Mouse (Mus musculus): ENCODE data around the gene B4galnt2.

B4galnt2 gene

DNA sequence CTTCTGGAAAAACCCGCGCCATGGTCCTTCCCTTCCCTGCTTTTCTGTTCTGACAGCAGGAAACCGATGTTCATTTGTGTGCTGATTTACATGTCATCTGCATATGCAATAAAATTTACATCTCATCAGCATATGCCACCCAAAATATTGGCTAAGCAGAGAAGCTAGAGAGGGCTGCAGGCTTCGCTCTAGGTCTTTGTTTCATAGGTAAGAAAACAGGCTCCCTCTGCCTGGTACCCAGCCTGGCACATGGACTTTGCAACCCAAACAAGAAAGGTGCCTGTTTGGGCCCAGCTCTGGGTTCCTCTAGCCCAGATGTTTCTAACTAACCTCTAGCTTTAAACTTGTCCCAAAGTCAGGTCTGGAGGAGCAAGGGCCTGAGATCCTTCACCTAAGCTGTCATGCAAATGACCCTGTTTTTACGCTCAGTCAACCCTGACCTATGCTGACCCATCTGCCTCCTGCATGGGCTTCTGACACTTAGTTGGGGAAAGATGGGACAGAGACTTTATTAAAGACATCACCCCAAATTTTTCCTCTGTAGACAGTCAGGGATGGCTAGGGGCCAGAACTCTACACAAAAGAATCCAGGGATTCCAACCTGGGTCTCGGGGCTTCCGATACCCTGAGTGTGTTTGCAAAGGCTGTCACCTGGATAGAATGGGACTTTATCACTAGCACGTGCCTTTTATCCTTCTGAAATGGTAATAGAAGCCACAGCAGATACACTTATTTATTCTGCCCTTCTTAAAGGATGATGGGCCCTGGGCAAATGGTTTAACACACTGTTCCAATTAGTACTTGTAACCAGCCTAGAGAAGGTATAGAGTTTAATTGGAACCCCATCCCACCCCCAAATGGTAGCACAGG is 75.5 kb downstream of the B4galnt2 start:
- DNase-seq, result peak; percentile 36

GRCm38 (mm10) chr11:95838598-95838997 is 76.1 kb downstream of the B4galnt2 start:
- DNase-seq, result no peak

- DNase-seq, result no peak
These were observed 77.6 kb downstream of the B4galnt2 start, which contains the start of gene Gngt2 for GRCm38 (mm10) chr11:95837059-95837458. Gene Gngt2, plus strand, starts transcription at chr11:95837216.

DNA sequence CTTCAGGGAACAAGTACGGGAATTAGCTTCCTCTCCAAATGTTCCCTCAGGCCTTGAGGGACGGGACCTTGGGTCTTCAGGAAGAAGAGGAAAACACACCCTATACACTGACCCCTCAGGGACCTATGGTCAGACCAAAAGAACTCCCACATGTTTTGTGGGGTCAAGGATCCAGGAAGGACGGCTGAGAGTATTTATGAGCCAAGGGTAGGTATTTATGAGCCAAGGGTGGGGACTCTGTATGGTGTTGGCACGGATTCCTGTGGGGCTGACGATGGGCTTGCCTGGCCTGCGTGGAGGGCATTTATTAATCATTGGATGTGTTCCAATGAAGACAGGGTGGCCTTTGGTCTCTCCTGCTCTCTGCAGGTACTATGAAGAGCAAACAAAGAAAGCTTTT is 78.3 kb downstream of the B4galnt2 start:
- no peak for DNase-seq

GRCm38 (mm10) chr11:95835832-95836231 is 78.9 kb downstream of the B4galnt2 start:
- DNase-seq, result no peak

- peak; percentile 75 for DNase-seq
These were observed 79.7 kb downstream of the B4galnt2 start for GRCm38 (mm10) chr11:95834742-95835710.

GRCm38 (mm10) chr11:95834143-95834667 is 80.5 kb downstream of the B4galnt2 start:
- DNase-seq, result peak; percentile 94

DNA sequence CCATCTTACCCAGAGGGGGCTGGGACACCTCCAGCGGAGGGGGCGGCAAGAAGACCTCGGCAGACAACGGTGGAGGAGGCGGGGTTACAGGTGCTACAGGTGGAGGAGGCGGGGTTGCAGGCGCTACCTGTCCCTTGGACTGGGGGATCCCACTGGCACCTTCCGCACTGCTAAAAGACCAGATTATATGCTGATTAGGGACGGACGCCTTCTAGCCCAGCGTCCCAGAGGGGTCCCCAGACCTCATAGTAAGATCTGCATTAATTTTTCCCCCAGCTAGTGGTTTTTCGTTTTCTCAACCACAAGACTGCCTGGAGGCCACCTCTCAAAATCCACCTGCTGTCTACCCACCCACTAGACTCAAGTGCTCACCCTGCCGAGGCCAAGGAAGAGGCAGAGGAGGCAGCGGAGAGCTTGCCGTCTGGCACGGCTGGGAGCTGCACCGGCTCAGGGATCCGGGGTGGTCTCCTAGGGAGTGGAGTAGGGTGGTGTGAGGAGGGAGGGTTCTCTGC is 81.0 kb downstream of the B4galnt2 start:
- peak; percentile 64 for DNase-seq

- peak; percentile 72 for DNase-seq
These were observed 81.6 kb downstream of the B4galnt2 start for GRCm38 (mm10) chr11:95833006-95833570.

DNA sequence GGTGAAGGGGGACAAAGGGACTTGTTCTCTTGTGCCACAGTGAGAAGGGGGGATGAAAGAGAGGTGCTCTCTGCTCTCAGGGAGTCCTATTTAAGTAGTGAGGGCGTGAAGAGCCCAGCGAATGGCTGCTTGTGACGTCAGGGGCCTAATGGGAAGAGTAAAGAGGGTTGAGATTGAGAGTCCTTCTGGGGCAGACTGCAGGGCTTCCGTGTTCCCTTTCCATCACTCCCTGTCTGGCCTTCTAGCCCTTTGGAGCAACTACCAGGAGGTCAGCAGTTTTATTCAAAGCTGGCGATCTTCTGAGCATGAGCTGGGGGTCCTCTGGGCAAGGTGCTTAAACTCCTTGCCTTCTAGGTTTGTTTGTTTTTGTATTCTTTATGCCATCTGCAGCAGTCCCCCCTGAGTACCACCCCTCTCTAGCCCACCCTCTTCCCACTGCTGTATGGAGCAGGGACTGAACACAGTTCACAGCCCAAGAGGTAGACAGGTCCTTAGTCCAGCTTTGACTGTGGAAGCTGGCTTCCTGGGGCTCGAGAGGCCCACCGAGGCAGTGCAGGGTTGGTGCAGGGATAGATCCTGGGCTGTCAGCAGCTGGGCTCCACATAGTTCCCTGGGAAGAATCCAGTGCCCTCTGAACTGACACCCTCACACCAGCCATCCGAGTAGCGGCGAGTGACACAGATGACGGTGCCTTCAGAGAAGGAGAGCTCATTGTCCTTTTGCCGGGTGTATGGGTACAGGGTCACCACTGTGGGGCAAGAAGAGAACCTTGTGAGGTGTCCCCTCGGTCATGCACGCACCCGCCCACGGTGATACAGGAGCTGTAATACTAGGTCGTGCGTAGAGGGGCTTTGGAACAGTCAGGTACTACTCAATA is 82.3 kb downstream of the B4galnt2 start:
- DNase-seq, result peak; percentile 31

DNA sequence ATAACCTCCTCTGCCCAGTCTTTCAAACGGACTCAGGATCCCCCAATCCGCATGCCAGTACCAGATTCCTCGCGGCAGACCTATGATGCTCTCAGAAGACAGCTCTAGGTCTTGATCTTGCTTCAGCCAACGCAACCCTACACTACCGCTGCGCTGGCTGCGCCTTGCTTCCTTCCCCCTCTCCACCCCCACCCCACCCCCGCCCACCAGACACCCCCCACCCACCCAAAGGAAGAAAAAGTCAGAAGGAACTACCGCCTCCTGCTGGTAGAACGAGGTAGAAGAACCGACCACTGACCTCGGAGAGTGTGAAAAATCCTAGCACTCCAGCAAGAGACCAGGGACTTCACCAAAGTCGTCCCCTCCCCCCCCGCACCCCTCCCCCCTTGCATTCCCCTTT is 83.0 kb downstream of the B4galnt2 start:
- no peak for DNase-seq

- DNase-seq, result no peak
These were observed 83.4 kb downstream of the B4galnt2 start for GRCm38 (mm10) chr11:95831276-95831619.

DNA sequence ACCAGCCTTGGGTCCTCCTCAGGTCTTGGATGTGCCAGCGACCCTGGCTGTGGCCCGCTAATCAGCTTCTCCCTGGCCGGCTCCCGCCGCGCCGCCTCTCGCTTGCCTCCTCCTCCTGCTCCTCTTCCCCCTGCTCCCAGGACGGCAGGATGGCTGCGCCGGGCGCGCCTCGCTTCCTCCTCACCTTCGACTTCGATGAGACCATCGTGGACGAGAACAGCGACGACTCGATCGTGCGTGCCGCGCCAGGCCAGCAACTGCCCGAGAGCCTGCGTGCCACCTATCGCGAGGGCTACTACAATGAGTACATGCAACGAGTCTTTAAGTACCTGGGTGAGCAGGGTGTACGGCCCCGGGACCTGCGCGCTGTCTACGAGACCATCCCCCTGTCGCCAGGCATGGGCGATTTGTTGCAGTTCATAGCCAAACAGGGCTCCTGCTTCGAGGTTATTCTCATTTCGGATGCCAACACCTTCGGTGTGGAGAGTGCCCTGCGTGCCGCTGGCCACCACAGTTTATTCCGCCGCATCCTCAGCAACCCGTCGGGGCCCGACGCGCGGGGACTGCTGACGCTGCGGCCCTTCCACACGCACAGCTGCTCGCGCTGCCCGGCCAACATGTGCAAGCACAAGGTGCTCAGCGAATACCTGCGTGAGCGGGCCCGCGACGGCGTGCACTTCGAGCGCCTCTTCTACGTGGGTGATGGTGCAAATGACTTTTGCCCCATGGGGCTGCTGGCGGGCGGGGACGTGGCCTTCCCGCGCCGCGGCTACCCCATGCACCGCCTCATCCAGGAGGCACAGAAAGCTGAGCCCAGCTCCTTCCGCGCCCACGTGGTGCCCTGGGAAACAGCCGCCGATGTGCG is 84.0 kb downstream of the B4galnt2 start:
- peak; percentile 78 for DNase-seq

DNA sequence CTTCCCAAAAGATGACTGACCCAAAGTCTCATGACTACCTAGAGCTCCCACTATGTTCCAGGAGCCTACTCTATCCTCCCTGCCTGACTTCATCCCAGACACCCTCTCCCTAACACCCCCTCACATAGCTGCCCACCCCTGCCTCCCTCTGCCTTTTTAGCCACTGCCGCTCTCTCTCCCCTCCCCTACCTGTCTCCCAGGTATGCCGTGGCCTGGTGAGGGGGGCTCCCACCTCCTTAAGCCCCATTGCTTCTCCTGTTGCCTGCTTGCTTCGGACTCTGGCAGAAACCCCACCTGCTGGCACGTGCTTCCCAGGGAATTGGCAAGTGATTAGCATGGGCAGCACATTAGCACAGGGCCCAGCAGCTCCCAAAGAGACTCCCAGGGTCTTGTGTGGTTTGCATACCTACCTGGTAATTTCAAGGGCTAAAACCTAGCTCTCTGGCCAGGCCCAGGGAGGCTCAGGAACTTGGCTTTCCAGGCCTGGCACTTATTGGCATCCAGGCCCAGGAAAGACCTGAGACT is 85.1 kb downstream of the B4galnt2 start:
- DNase-seq, result peak; percentile 25

DNA sequence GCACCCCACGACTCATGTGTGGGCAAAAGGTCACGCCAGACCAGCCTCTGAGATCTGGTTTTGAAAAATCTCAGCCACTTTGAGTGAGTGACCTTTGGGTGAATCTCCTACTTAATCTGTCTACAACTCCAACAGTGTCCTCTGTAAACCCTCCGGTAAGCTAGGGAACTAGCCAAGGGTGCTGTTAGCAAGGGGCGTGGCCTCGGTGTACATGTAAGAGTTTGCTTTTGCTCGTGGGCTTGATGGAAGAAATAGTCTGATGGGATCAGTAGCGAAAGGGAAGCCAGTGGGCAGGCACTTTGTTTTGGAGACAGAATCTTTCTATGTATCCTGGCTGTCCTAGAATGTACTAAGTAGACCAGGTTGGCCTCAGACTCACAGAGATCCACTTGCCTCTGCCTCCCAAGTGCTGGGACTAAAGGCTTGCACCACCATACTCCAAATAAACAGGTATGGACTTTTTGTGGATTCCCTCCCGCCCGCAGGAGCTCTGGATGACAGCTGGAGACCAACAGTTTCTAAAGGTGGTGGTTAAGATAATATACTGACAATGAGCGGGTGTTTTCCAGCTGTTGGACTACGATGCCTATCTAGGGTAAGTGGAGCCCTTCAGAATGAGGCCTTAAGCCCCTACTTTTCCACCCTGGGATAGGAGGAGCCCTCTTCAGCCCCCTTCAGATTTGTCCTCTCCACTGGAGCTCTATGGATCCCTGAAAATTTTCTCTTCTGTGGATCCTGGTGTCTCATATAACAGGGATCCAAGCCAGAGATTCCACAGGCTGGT is 86.3 kb downstream of the B4galnt2 start:
- DNase-seq, result peak; percentile 45

- peak; percentile 76 for DNase-seq
These were observed 87.1 kb downstream of the B4galnt2 start for GRCm38 (mm10) chr11:95827464-95828085.

- DNase-seq, result peak; percentile 8
These were observed 87.6 kb downstream of the B4galnt2 start for GRCm38 (mm10) chr11:95827168-95827447.

DNA sequence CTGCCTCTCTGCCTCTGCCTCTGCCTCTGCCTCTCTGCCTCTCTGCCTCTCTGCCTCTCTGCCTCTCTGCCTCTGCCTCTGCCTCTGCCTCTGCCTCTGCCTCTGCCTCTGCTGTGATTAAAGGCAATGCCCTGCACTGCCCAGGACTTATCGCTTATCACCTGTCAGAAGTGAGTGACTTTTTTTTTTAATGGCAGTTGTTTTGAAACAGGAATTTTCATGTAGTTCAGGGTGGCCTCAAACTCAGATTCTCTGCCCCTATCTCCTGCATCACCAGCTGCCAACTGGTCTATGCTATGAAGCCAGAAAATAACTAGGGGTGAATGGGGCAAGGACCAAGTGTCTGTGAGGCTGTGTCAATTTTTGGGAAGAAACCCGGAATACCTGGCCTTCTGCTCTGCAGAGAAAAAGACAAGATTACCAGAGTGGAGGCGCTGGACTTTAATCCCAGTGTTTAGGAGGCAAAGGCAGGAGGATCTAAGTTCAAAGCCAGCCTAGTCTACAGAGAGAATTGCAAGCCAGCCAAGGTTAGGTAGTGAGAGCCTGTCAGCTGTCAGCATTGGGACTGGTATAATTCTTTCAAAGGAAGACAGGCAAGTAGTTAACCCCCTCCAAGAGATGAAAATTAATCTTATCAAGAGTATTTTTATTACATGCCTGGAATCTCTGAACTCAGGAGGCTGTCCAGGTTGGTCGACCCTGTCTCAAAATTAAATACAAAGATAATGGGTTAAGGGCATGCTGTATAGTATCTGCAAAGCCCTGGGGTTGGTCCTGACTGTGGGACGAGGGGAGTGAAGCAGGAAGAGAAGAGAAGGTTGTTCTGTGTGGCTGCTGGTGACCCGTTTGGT is 88.1 kb downstream of the B4galnt2 start:
- DNase-seq, result no peak
